Mouse (Mus musculus) kidney, embryonic 14.5 days (tissue): ENCODE data around the gene R3hdm2. TPM values are rescaled to one million over a fixed set of nuclear protein-coding genes. Genes with fewer than 3 reads are reported as not detected.
A peak's percentile ranks its signal among the peaks of the same experiment; 100 is the strongest.

Source experiments
- ATAC-seq: fragments of 200-750 bp; cut with Nextera tagmentation; 2 replicates; pipeline ENCODE4 v1.8.0; 2017; ENCODE audit warnings: moderate number of reproducible peaks, mild to moderate bottlenecking, moderate TSS enrichment, moderate library complexity; ENCODE audit not compliant: low FRiP score, low TSS enrichment
- H3K27ac ChIP-seq: fragments of 300-500 bp; sonication (generic); 2 replicates; pipeline ENCODE4 v1.5.1; 2014; ENCODE audit warnings: low read depth, mild to moderate bottlenecking, low read length, moderate library complexity, mixed read lengths
- H3K27me3 ChIP-seq: fragments of 300-500 bp; sonication (generic); 2 replicates; pipeline ENCODE4 v1.6.1; 2014; ENCODE audit warnings: mild to moderate bottlenecking, low read length; ENCODE audit not compliant: control insufficient read depth, insufficient read depth
- H3K36me3 ChIP-seq: fragments of 300-500 bp; sonication (generic); 2 replicates; pipeline ENCODE4 v1.6.1; 2014; ENCODE audit warnings: low read length, mixed read lengths; ENCODE audit not compliant: control insufficient read depth, insufficient read depth
- H3K4me1 ChIP-seq: fragments of 300-500 bp; sonication (generic); 2 replicates; pipeline ENCODE4 v1.6.1; 2014; ENCODE audit warnings: low read length, mixed read lengths; ENCODE audit not compliant: control insufficient read depth, insufficient read depth
- H3K4me2 ChIP-seq: fragments of 300-500 bp; sonication (generic); replicated peaks from 2 replicates; pipeline ENCODE4 v1.6.1; 2014; ENCODE audit warnings: low read depth, mild to moderate bottlenecking, low read length
- H3K4me3 ChIP-seq: fragments of 300-500 bp; sonication (generic); 2 replicates; pipeline ENCODE4 v1.5.1; 2014; ENCODE audit warnings: mild to moderate bottlenecking, low read length
- H3K9ac ChIP-seq: fragments of 300-500 bp; sonication (generic); 2 replicates; pipeline ENCODE4 v1.6.1; 2014; ENCODE audit warnings: low read depth, mild to moderate bottlenecking, low read length, moderate library complexity
- H3K9me3 ChIP-seq: fragments of 300-500 bp; sonication (generic); 2 replicates; pipeline ENCODE4 v1.6.1; 2016; ENCODE audit warnings: low read length; ENCODE audit not compliant: control insufficient read depth
- WGBS: fragments of 180-500 bp; shearing (Covaris S2); extraction: QIAGEN DNeasy Blood & Tissue Kit; methylation state at CpG from one replicate; pipeline ENCODE4 v1.1.7; 2014; 5-methylcytosine and 5-hydroxymethylcytosine counted together
- polyA plus RNA-seq: library from polyadenylated mRNA; unstranded; fragments of >200 nt; fragmentation: Nextera tagmentation; extraction: Ambion mirVana; gene quantifications from 2 replicates; pipeline ENCODE4 v1.2.1, GENCODE M21; 2014

Gene R3hdm2
- 36.6 and 37.9 TPM in 2 replicates for polyA plus RNA-seq

GRCm38 (mm10) chr10:127380251-127380691 is at the start of gene R3hdm2:
Gene R3hdm2, plus strand, starts transcription at chr10:127380327.
- under 1% methylated on average over 46 of the region's 53 CpGs for WGBS
- Histone ChIP-seq H3K4me2 (peak within 1 kb of the TSS; percentile 79), H3K4me3 (peak within 1 kb of the TSS; percentile 70), H3K9me3 (no peaks in the 10 kb centered on the region), H3K27ac (peak within 1 kb of the TSS; percentile 94), H3K9ac (peak within 1 kb of the TSS; percentile 84), H3K27me3 (no peaks in the 10 kb centered on the region), H3K36me3 (no peaks in the 10 kb centered on the region), H3K4me1 (peaks cover 7% of the 10 kb centered on the region; the same call in 1 of the 2 replicates)
- ATAC-seq = peak; percentile 98

DNA sequence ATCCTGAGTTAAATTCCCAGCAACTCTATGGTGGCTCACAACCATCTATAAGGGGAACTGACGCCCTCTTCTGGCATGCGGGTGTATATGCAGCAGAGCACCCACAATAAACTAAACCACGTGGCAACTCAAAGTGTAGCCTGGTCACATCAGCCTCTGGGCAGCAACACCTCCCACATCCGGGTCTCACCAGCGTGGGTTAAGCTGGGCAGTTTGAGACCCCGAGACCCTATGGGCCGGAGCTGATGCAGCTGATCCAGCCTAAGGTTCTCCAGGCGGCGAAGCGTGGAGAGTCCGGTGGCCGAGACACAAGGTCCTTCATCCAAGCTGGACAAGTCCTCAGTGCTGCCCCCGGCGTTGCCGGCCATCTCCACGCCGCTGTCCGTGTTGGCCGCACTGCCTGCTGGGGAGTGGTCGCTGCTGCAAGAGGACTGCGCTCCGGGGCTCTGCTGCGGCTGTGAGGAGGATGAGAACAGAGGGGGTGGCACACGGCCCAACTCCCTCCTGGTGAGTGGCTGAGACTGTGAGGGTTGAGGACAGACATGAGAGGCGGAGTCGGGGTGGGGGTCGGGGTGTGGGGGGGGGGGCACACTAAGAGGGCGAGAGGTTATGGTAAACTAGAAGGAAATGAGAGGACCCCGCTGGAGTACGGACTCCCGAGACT is 47.8 kb upstream of the R3hdm2 start:
- 0 out of 2 replicates have a peak overlapping the region, but pooled peaks have one; percentile 6 for H3K4me3 ChIP-seq
- peaks cover 19% of the 10 kb centered on the region for H3K27me3 ChIP-seq
- no peak for ATAC-seq
- H3K9me3 ChIP-seq = no peaks in the 10 kb centered on the region
- H3K4me1 ChIP-seq = no peaks in the 10 kb centered on the region
- H3K36me3 ChIP-seq = peaks cover 22% of the 10 kb centered on the region
- no peak overlapping the region for H3K9ac ChIP-seq
- H3K4me2 ChIP-seq = peak overlapping the region; percentile 30
- no peak overlapping the region for H3K27ac ChIP-seq
- WGBS = 34% methylated on average over 30 of the region's 31 CpGs

GRCm38 (mm10) chr10:127333152-127333551 is 47.0 kb upstream of the R3hdm2 start:
- no peaks in the 10 kb centered on the region for H3K9me3 ChIP-seq
- no peak overlapping the region for H3K4me2 ChIP-seq
- H3K36me3 ChIP-seq = peaks cover 22% of the 10 kb centered on the region
- WGBS = 71% methylated on average over 5 of the region's 5 CpGs
- no peak overlapping the region for H3K9ac ChIP-seq
- H3K27me3 ChIP-seq = peaks cover 10% of the 10 kb centered on the region
- no peak overlapping the region for H3K4me3 ChIP-seq
- H3K27ac ChIP-seq = no peak overlapping the region
- ATAC-seq = no peak
- no peaks in the 10 kb centered on the region for H3K4me1 ChIP-seq

DNA sequence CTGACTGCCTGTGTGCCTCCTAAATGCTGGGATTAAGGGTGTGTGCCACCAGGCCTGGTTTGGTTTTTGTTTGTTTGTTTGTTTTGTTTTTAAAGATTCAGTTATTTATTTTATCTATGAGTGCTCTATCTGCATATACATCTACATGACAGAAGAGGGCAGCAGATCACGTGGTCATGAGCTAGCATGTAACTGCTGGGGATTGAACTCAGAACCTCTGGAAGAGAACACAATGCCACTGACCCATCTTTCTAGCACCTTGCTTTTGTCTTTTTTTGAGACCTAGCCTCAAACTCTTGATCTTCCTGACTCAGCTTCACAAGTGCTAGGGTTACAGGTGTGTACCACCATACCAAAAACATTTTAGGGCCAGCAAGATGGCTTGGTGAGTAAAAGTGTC is 44.9 kb upstream of the R3hdm2 start:
- Histone ChIP-seq H3K27me3 (no peaks in the 10 kb centered on the region), H3K4me1 (no peaks in the 10 kb centered on the region; the same call in 1 of the 2 replicates), H3K9ac (no peak overlapping the region), H3K9me3 (no peaks in the 10 kb centered on the region), H3K27ac (no peak overlapping the region), H3K4me2 (no peak overlapping the region), H3K36me3 (peaks cover 22% of the 10 kb centered on the region), H3K4me3 (no peak overlapping the region)
- WGBS = 86% methylated on average over 1 of the region's 1 CpGs
- no peak for ATAC-seq

DNA sequence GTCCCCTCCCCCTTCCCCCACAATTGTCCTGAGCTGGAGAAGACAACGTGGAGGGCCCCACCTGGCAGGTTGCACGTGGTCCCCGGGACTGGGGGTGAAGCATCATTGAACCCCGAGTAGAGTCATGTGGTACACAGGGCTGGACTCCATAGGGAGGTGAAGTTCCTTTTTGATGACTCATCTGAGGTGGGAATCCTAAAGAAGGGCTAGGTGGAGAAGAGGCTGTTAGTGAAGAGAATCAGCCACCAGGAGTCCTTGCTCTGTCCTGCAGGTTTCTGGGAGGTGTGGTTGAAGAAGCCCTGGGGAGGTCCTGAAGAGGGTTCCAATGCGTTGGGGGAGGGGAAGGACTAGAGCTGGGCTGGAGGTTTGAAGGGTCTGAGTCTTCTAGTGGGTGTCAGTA is 43.2 kb upstream of the R3hdm2 start:
- 71% methylated on average over 5 of the region's 5 CpGs for WGBS
- Histone ChIP-seq H3K4me3 (no peak overlapping the region), H3K27ac (no peak overlapping the region), H3K36me3 (peaks cover 22% of the 10 kb centered on the region), H3K4me1 (peaks cover 9% of the 10 kb centered on the region), H3K4me2 (no peak overlapping the region), H3K27me3 (peaks cover 3% of the 10 kb centered on the region; the same call in 1 of the 2 replicates), H3K9me3 (no peaks in the 10 kb centered on the region), H3K9ac (no peak overlapping the region)
- ATAC-seq = no peak

GRCm38 (mm10) chr10:127337536-127338099 is 42.5 kb upstream of the R3hdm2 start:
- Histone ChIP-seq H3K4me2 (no peak overlapping the region), H3K4me1 (peaks cover 9% of the 10 kb centered on the region)
- ATAC-seq = no peak

GRCm38 (mm10) chr10:127338930-127339682 is 41.0 kb upstream of the R3hdm2 start:
- under 1% methylated on average over 31 of the region's 31 CpGs for WGBS
- H3K9ac ChIP-seq = peak overlapping the region; percentile 57
- peak; percentile 74 for ATAC-seq
- peak overlapping the region; percentile 87 for H3K27ac ChIP-seq
- H3K27me3 ChIP-seq = peaks cover 3% of the 10 kb centered on the region; the same call in 1 of the 2 replicates
- H3K4me1 ChIP-seq = peaks cover 9% of the 10 kb centered on the region
- H3K9me3 ChIP-seq = no peaks in the 10 kb centered on the region
- peak overlapping the region; percentile 53 for H3K4me3 ChIP-seq
- peak overlapping the region; percentile 73 for H3K4me2 ChIP-seq
- peaks cover 18% of the 10 kb centered on the region for H3K36me3 ChIP-seq

More at GRCm38 (mm10) chr10:127337536-127338099, 42.5 kb upstream of the R3hdm2 start:
- Histone ChIP-seq H3K27ac (no peak overlapping the region), H3K36me3 (peaks cover 19% of the 10 kb centered on the region), H3K9me3 (no peaks in the 10 kb centered on the region), H3K9ac (no peak overlapping the region), H3K4me3 (no peak overlapping the region), H3K27me3 (peaks cover 3% of the 10 kb centered on the region; the same call in 1 of the 2 replicates)
- WGBS = 85% methylated on average over 6 of the region's 6 CpGs

GRCm38 (mm10) chr10:127339683-127340576 is 40.2 kb upstream of the R3hdm2 start:
- no peaks in the 10 kb centered on the region for H3K9me3 ChIP-seq
- ATAC-seq = peak; percentile 68
- peak overlapping the region; percentile 57 for H3K9ac ChIP-seq
- H3K4me2 ChIP-seq = peak overlapping the region; percentile 73
- peaks cover 17% of the 10 kb centered on the region for H3K36me3 ChIP-seq
- H3K4me1 ChIP-seq = peaks cover 9% of the 10 kb centered on the region
- H3K4me3 ChIP-seq = peak overlapping the region; percentile 53
- peak overlapping the region; percentile 87 for H3K27ac ChIP-seq
- peaks cover 3% of the 10 kb centered on the region; the same call in 1 of the 2 replicates for H3K27me3 ChIP-seq
- WGBS = under 1% methylated on average over 40 of the region's 42 CpGs
